Mouse (Mus musculus) spleen, adult 2 months (tissue): ENCODE measurements around the gene Gm17542. TPM values are rescaled to one million over a fixed set of nuclear protein-coding genes. Genes with fewer than 3 reads are reported as not detected.
"Not testable (repeated sequence)": the region's sequence is repeated elsewhere in the genome, so short reads cannot be mapped to it uniquely, and the experiment has no call there.

Experiments used
- DNase-seq, 2 experiments: peaks; one replicate each; pipeline versions ENCODE4 v3.0.0 to v3.0.0-alpha.2; 2012 to 2021; ENCODE audit warnings: low spot score in 2 of 2, low read depth in 1 of 2
- H3K27ac ChIP-seq: fragments of 200-500 bp; 2 replicates; pipeline ENCODE4 v1.5.1; 2012; ENCODE audit warnings: low read length, inconsistent platforms; ENCODE audit not compliant: insufficient read depth
- H3K27me3 ChIP-seq: fragments of 200-500 bp; 2 replicates; pipeline ENCODE4 v1.6.1; 2012; ENCODE audit warnings: mild to moderate bottlenecking, moderate library complexity, low read length, inconsistent platforms; ENCODE audit not compliant: control insufficient read depth, insufficient read depth
- H3K36me3 ChIP-seq: fragments of 200-500 bp; 2 replicates; pipeline ENCODE4 v1.6.1; 2012; ENCODE audit warnings: mild to moderate bottlenecking, low read length, inconsistent platforms; ENCODE audit not compliant: control insufficient read depth, insufficient read depth
- H3K4me1 ChIP-seq: fragments of 200-500 bp; 2 replicates; pipeline ENCODE4 v1.6.1; 2011; ENCODE audit warnings: inconsistent platforms; ENCODE audit not compliant: control insufficient read depth, insufficient read depth, insufficient read length
- H3K4me3 ChIP-seq: fragments of 200-500 bp; 2 replicates; pipeline ENCODE4 v1.5.1; 2011; ENCODE audit warnings: mild to moderate bottlenecking, inconsistent platforms; ENCODE audit not compliant: insufficient read depth, insufficient read length; ENCODE audit errors: extremely low read depth
- CTCF ChIP-seq: fragments of 200-500 bp; IDR thresholded peaks from 2 replicates; pipeline ENCODE4 v1.5.1; 2011; ENCODE audit warnings: mild to moderate bottlenecking, inconsistent platforms; ENCODE audit not compliant: insufficient read depth, insufficient read length, insufficient replicate concordance; ENCODE audit errors: extremely low read depth
- POLR2A ChIP-seq: fragments of 200-500 bp; IDR thresholded peaks from 2 replicates; pipeline ENCODE4 v1.6.1; 2011; ENCODE audit warnings: low read depth, low read length, inconsistent platforms
- WGBS: fragments of 180-500 bp; shearing (Covaris S2); methylation state at CpG from one replicate; pipeline ENCODE4 v1.1.7; 2018; 5-methylcytosine and 5-hydroxymethylcytosine counted together
- polyA plus RNA-seq: library from polyadenylated mRNA; depleted of rRNA; stranded (reverse); fragments of >200 nt; gene quantifications from 2 replicates; pipeline ENCODE4 v1.2.3, GENCODE M21; 2012; rRNA removed

Gene Gm17542
- not detected in 2 replicates for polyA plus RNA-seq

DNA sequence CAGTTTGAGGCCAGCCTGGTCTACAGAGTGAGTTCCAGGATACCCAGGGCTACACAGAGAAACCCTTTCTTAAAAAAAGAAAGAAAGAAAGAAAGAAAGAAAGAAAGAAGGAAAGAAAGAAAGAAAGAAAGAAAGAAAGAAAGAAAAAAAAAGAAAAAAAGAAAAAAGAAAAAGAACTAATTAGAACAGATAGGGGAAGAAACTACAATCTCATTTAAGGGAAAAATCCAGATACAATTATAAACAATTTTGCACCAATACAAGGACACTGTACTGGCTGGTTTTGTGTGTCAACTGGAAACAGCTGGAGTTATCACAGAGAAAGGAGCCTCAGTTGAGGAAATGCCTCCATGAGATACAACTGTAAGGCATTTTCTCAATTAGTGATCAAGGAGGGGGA, at the start of gene Gm17542:
Gene Gm17542, minus strand, starts transcription at position 101 of the 400 bp plus-strand sequence.
- H3K27me3 ChIP-seq, H3K4me1 ChIP-seq, DNase-seq, H3K4me3 ChIP-seq, H3K27ac ChIP-seq, H3K36me3 ChIP-seq: not testable (repeated sequence)

DNA sequence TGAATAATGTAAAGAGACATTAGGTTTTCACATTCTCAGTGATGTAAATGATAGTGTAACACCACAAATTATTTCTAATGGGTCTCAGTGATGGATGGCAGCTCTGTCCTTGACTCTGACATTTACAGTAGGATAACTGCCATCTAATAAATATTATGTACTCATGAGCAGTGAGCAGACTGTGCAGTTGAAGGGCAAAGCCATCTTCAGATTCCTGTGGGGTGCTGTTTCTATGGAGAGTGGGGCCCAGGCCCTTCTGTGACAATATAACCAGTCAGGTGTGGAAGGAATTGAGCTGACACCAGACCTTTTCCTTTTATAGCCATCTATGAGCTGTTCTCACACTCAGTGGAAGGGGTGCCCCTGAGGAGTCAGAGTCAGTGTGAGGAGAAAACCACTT, 21.8 kb upstream of the Gm17542 start:
- DNase-seq = no peak
- Histone ChIP-seq H3K4me3 (no peak overlapping the region), H3K27ac (no peak overlapping the region), H3K27me3 (no peaks in the 10 kb centered on the region), H3K36me3 (no peaks in the 10 kb centered on the region), H3K4me1 (no peaks in the 10 kb centered on the region)
- TF ChIP-seq POLR2A = no peak
- TF ChIP-seq CTCF = no peak

GRCm38 (mm10) chr10:58738152-58738551, 20.1 kb upstream of the Gm17542 start:
- H3K27me3 ChIP-seq = no peaks in the 10 kb centered on the region
- no peaks in the 10 kb centered on the region for H3K36me3 ChIP-seq
- TF ChIP-seq POLR2A (no peak), CTCF (no peak)
- WGBS = 29% methylated on average over 7 of the region's 7 CpGs
- DNase-seq = no peak
- no peaks in the 10 kb centered on the region for H3K4me1 ChIP-seq
- no peak overlapping the region for H3K4me3 ChIP-seq
- no peak overlapping the region for H3K27ac ChIP-seq

DNA sequence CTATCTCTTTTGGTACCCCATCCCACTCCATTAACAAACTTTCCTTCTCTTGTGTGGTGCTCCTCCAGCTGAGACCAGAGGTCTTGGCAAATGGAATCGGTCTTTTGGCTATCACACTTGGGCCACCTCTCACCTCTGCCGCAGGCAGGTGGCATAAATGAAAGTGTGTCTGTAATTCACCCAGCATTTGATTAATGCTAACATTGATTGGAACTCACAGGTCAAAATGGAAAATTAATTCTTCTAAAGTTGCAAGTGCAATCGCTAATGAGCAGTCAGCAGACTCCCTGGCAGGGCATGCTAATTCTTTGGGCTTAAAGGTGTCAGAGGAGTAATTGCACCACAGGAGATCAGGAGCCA, 3.2 kb downstream of the Gm17542 start:
- no peak for DNase-seq
- TF ChIP-seq POLR2A (no peak), CTCF (no peak)
- 65% methylated on average over 3 of the region's 3 CpGs for WGBS

DNA sequence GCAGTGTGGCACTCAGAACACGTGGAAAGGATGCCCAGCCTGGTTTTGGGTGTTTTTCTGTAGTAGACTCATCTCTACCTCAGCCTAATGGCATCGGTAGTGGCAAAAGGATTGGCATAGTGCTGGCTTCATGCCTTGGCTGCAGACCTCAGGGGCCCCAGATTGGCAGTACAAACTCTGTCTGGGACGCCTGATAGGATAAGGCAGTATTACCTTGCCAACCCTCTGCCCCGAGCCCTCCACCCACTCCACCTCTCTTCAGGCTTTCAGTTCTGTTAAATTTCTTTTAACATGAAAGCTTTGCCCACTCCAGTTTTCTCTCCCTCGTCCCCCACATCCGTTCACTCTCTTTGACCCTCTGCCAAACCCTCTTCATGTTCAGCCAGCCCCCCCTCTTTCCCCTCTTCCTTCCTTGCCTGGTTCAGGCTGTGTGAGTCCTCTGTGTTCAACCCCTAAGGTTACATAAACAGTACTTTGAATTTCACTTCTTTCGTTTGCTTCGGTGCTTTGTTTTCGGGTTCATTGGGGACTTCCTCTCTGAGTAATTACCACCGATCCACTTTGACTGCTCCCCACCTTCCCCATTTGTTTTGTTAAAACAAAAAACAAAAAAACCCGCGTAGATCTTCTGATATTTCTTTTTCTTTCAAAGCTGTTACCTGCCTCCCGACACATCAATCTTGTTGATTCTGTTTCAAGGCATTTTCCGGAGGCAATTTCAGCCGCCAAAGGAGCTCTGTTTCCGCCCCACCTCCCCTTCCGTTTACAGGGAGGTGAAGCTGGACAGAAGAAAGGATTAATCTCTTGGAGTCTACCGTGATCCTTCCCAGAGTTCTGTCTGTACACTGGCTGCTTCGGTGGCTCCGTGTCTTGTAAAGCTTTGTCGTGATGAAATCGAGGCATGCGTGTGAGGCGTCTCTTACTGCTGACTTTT, 3.9 kb downstream of the Gm17542 start:
- DNase-seq = no peak
- Histone ChIP-seq H3K4me3 (peak overlapping the region; percentile 52), H3K27me3 (no peaks in the 10 kb centered on the region), H3K36me3 (no peaks in the 10 kb centered on the region), H3K4me1 (peaks cover 4% of the 10 kb centered on the region; the same call in 1 of the 2 replicates), H3K27ac (0 out of 2 replicates have a peak overlapping the region, but pooled peaks have one; percentile 35)
- TF ChIP-seq CTCF = no peak
- TF ChIP-seq POLR2A = no peak
- 7% methylated on average over 24 of the region's 24 CpGs for WGBS

More for the DNA sequence above, 3.2 kb downstream of the Gm17542 start:
- Histone ChIP-seq H3K4me1 (peaks cover 4% of the 10 kb centered on the region; the same call in 1 of the 2 replicates), H3K27ac (no peak overlapping the region), H3K4me3 (no peak overlapping the region), H3K36me3 (no peaks in the 10 kb centered on the region), H3K27me3 (no peaks in the 10 kb centered on the region)

- no peak overlapping the region for H3K27ac ChIP-seq
- H3K27me3 ChIP-seq = no peaks in the 10 kb centered on the region
- H3K4me1 ChIP-seq = peaks cover 4% of the 10 kb centered on the region; the same call in 1 of the 2 replicates
- H3K4me3 ChIP-seq = no peak overlapping the region
- WGBS = 51% methylated on average over 7 of the region's 7 CpGs
- DNase-seq = no peak
- no peaks in the 10 kb centered on the region for H3K36me3 ChIP-seq
- no peak for TF ChIP-seq POLR2A
- TF ChIP-seq CTCF = no peak
Observed at GRCm38 (mm10) chr10:58713225-58713624, 4.8 kb downstream of the Gm17542 start.

GRCm38 (mm10) chr10:58709021-58709420, 9.0 kb downstream of the Gm17542 start:
- TF ChIP-seq POLR2A (no peak), CTCF (no peak)
- Histone ChIP-seq H3K4me3 (no peak overlapping the region), H3K27me3 (no peaks in the 10 kb centered on the region), H3K4me1 (peaks cover 4% of the 10 kb centered on the region; the same call in 1 of the 2 replicates), H3K36me3 (no peaks in the 10 kb centered on the region), H3K27ac (no peak overlapping the region)
- WGBS = 97% methylated on average over 4 of the region's 4 CpGs
- no peak for DNase-seq
